8 mouse cellular contexts compared by ENCODE assay signal in genomic region chr19:24173020-24173419, GRCm38 (mm10). TPM values are rescaled to one million over a fixed set of nuclear protein-coding genes. Genes with fewer than 3 reads are reported as not detected.
DNase-seq lines count a peak whose midpoint lies in the region; ATAC-seq lines count a peak whose summit lies in the region.

No protein-coding gene starts in this region.

- peaks cover 29% of the 10 kb centered on the region for H3K4me1 ChIP-seq in kidney, embryonic 15.5 days
- H3K4me1 ChIP-seq in embryonic facial prominence, embryonic 13.5 days = peaks cover 25% of the 10 kb centered on the region
- H3K4me1 ChIP-seq in intestine, embryonic 16.5 days (ENCODE audit: control insufficient read depth, insufficient read depth, low read length) = peaks cover 27% of the 10 kb centered on the region

- ATAC-seq in kidney, embryonic 15.5 days (replicated peaks; ENCODE audit: low FRiP score) = no peak
- ATAC-seq in embryonic facial prominence, embryonic 13.5 days (ENCODE audit: insufficient number of reproducible peaks, insufficient read depth, low FRiP score, low TSS enrichment, low read depth) = no peak
- no peak for ATAC-seq in intestine, embryonic 16.5 days
- ATAC-seq in megakaryocyte-erythroid progenitor cell, adult 5-6 weeks (replicated peaks; ENCODE audit: low FRiP score, low TSS enrichment, poor library complexity, severe bottlenecking) = no peak

- H3K4me3 ChIP-seq in kidney, embryonic 15.5 days (replicated peaks) = peak overlapping the region; percentile 71
- H3K4me3 ChIP-seq in embryonic facial prominence, embryonic 13.5 days = peak overlapping the region; percentile 78
- peak overlapping the region; percentile 73 for H3K4me3 ChIP-seq in intestine, embryonic 16.5 days (ENCODE audit: low read length)

- 23% methylated on average over 6 of the region's 6 CpGs for WGBS in kidney, embryonic 15.5 days
- WGBS in embryonic facial prominence, embryonic 13.5 days = 24% methylated on average over 6 of the region's 6 CpGs
- WGBS in intestine, embryonic 16.5 days = 43% methylated on average over 6 of the region's 6 CpGs

- no peaks in the 10 kb centered on the region for H3K27me3 ChIP-seq in kidney, embryonic 15.5 days
- H3K27me3 ChIP-seq in embryonic facial prominence, embryonic 13.5 days = no peaks in the 10 kb centered on the region
- H3K27me3 ChIP-seq in intestine, embryonic 16.5 days (replicated peaks; ENCODE audit: control insufficient read depth, insufficient read depth, low read length) = no peaks in the 10 kb centered on the region

- peak overlapping the region; percentile 81 for H3K4me2 ChIP-seq in kidney, embryonic 15.5 days
- peak overlapping the region; percentile 76 for H3K4me2 ChIP-seq in embryonic facial prominence, embryonic 13.5 days
- peak overlapping the region; percentile 92; the same call in 1 of the 2 replicates for H3K4me2 ChIP-seq in intestine, embryonic 16.5 days (ENCODE audit: low read depth, low read length)

- peak overlapping the region; percentile 70 for H3K9ac ChIP-seq in kidney, embryonic 15.5 days
- H3K9ac ChIP-seq in embryonic facial prominence, embryonic 13.5 days = 0 out of 2 replicates have a peak overlapping the region, but pooled peaks have one; percentile 82
- H3K9ac ChIP-seq in intestine, embryonic 16.5 days (ENCODE audit: low read depth, low read length) = no peak overlapping the region

- H3K36me3 ChIP-seq in kidney, embryonic 15.5 days = no peaks in the 10 kb centered on the region
- H3K36me3 ChIP-seq in embryonic facial prominence, embryonic 13.5 days = no peaks in the 10 kb centered on the region
- H3K36me3 ChIP-seq in intestine, embryonic 16.5 days (ENCODE audit: control insufficient read depth, insufficient read depth, low read length) = no peaks in the 10 kb centered on the region

- no peak for DNase-seq in kidney, postnatal 25 days
- peak; percentile 24 for DNase-seq in neural tube, embryonic 10.5 days (ENCODE audit: extremely low spot score, low spot score)
- no peak for DNase-seq in testis, postnatal 10 days (ENCODE audit: low spot score)
- DNase-seq in ovary, postnatal 10 days (ENCODE audit: low spot score) = no peak

- no peaks in the 10 kb centered on the region for H3K9me3 ChIP-seq in kidney, embryonic 15.5 days (replicated peaks)
- no peaks in the 10 kb centered on the region for H3K9me3 ChIP-seq in embryonic facial prominence, embryonic 13.5 days
- no peaks in the 10 kb centered on the region for H3K9me3 ChIP-seq in intestine, embryonic 16.5 days (ENCODE audit: control insufficient read depth, low read length)

- H3K27ac ChIP-seq in kidney, embryonic 15.5 days = no peak overlapping the region
- H3K27ac ChIP-seq in embryonic facial prominence, embryonic 13.5 days = no peak overlapping the region
- no peak overlapping the region for H3K27ac ChIP-seq in intestine, embryonic 16.5 days (ENCODE audit: low read length)

RNA-seq across cellular contexts. Expression of gene Tjp2, which starts 51.8 kb away (rescaled TPM):
- polyA plus RNA-seq in kidney, embryonic 15.5 days (2015; fragmentation: Nextera tagmentation; extraction: Ambion mirVana) = 31.3 and 31.4 TPM in 2 replicates
- 16.5 and 17.5 TPM in 2 replicates for polyA plus RNA-seq in embryonic facial prominence, embryonic 13.5 days (2015; fragmentation: Nextera tagmentation; extraction: Ambion mirVana)
- 33.0 and 40.2 TPM in 2 replicates for polyA plus RNA-seq in intestine, embryonic 16.5 days (2015; fragmentation: Nextera tagmentation; extraction: Ambion mirVana)
- total RNA-seq in megakaryocyte-erythroid progenitor cell, adult 5-6 weeks (2014; fragmentation: Nextera tagmentation) = 1.4 and 2.7 TPM in 2 replicates
- 2.3 and 3.6 TPM in 2 replicates for total RNA-seq in megakaryocyte-erythroid progenitor cell, adult 5-6 weeks (2017)
